Mouse (Mus musculus): Measurements from ENCODE around the gene Ube4a.

DNA sequence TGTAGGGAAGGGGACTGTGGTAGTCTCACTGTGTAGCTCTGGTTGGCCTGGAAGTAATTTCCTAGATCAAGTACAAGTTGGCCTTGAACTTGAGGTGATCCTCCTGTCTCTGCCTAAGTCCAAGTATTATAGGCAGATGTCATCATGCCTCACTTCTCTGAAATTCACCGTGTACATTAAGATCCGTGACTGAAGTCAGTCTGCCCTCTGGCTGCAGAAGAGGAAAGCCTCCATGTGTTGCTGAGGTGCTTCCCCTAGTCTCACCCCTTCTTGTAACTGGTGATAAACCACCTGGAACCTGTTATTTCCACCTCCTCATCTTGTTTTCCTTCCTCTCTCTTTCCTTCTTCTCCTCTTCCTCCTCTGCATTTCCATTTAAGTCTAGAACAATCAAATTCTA lies 49.5 kb upstream of the Ube4a start:
- TF ChIP-seq CTCF (IDR thresholded peaks at IDR 0.05; ENCODE audit: extremely low read depth, insufficient read depth, low read length) (no peak), POLR2A (IDR thresholded peaks at IDR 0.05; ENCODE audit: extremely low read depth, insufficient read depth, low read length) (no peak)
